Mouse (Mus musculus) kidney, adult 2 months (tissue): Measurements from ENCODE around the gene Gm2000. TPM values are rescaled to one million over a fixed set of nuclear protein-coding genes. Genes with fewer than 3 reads are reported as not detected.
A peak's percentile ranks its signal among the peaks of the same experiment; 100 is the strongest.
"Not testable (repeated sequence)": the region's sequence is repeated elsewhere in the genome, so short reads cannot be mapped to it uniquely, and the experiment has no call there.

Experiments used
- DNase-seq: peaks from one replicate; pipeline ENCODE4 v3.0.0; 2021
- H3K27ac ChIP-seq: fragments of 200-500 bp; 2 replicates; pipeline ENCODE4 v1.5.1; 2012; ENCODE audit warnings: low read depth, low read length, control low read depth, inconsistent platforms; ENCODE audit not compliant: insufficient read depth
- H3K27me3 ChIP-seq: fragments of 200-500 bp; replicated peaks from 2 replicates; pipeline ENCODE4 v1.6.1; 2012; ENCODE audit warnings: mild to moderate bottlenecking, moderate library complexity, low read length, inconsistent platforms; ENCODE audit not compliant: control insufficient read depth, insufficient read depth
- H3K36me3 ChIP-seq: fragments of 200-500 bp; 2 replicates; pipeline ENCODE4 v1.6.1; 2012; ENCODE audit warnings: mild to moderate bottlenecking, moderate library complexity, low read length, inconsistent platforms; ENCODE audit not compliant: control insufficient read depth, insufficient read depth
- H3K4me1 ChIP-seq: fragments of 200-500 bp; 2 replicates; pipeline ENCODE4 v1.6.1; 2011; ENCODE audit warnings: low read length; ENCODE audit not compliant: control insufficient read depth, insufficient read depth
- H3K4me3 ChIP-seq: fragments of 200-500 bp; 2 replicates; pipeline ENCODE4 v1.5.1; 2011; ENCODE audit warnings: mild to moderate bottlenecking, low read depth, low read length, control low read depth; ENCODE audit not compliant: insufficient read depth
- CTCF ChIP-seq: fragments of 200-500 bp; conservative IDR thresholded peaks from 2 replicates; pipeline ENCODE4 v1.5.1; 2011; ENCODE audit warnings: low read depth, mild to moderate bottlenecking, control low read depth, low read length, moderate library complexity, mixed read lengths; ENCODE audit not compliant: insufficient read depth, insufficient read length
- POLR2A ChIP-seq: fragments of 200-500 bp; IDR thresholded peaks from one replicate; pipeline ENCODE4 v1.6.1; 2011; ENCODE audit warnings: low read depth, low read length, control low read depth
- WGBS: fragments of 180-500 bp; shearing (Covaris S2); methylation state at CpG from one replicate; pipeline ENCODE4 v1.1.7; 2018; 5-methylcytosine and 5-hydroxymethylcytosine counted together
- polyA plus RNA-seq: library from polyadenylated mRNA; depleted of rRNA; stranded (reverse); fragments of >200 nt; gene quantifications from 2 replicates; pipeline ENCODE4 v1.2.3, GENCODE M21; 2012

The Gm2000 gene
- polyA plus RNA-seq, 1 experiment = 10.7 TPM

- Histone ChIP-seq H3K4me3 (no peak overlapping the region), H3K27ac (no peak overlapping the region), H3K4me1 (no peaks in the 10 kb centered on the region), H3K36me3 (no peaks in the 10 kb centered on the region), H3K27me3 (no peaks in the 10 kb centered on the region)
- 94% methylated on average over 3 of the region's 3 CpGs for WGBS
- DNase-seq = no peak
- TF ChIP-seq POLR2A = no peak
- no peak for TF ChIP-seq CTCF
These were observed 15.4 kb downstream of the Gm2000 start for GRCm38 (mm10) chr1:156381217-156381616.

- 90% methylated on average over 4 of the region's 4 CpGs for WGBS
These were observed 20.4 kb downstream of the Gm2000 start for GRCm38 (mm10) chr1:156386232-156386631.

DNA sequence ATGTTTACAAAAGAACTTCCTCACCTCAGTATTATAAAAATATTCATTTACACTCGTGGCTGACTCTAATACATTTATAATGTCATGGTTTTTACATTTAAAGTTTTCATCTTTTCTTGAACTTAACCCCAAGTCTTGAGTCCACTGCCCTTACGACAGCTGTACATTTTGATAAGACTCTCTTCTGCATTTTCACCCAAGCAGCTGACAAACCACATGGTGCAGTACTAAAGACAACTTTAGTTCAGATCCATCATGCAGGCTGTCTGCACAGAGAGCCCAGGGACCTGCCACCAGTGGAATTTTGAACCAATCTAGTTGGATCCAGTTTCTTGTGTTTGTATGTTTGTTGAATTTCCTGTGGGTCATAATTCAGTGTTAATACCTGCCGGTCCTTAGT is 21.0 kb downstream of the Gm2000 start:
- Histone ChIP-seq H3K36me3 (no peaks in the 10 kb centered on the region), H3K27me3 (no peaks in the 10 kb centered on the region), H3K4me3 (no peak overlapping the region), H3K4me1 (no peaks in the 10 kb centered on the region), H3K27ac (no peak overlapping the region)
- WGBS = 68% methylated on average over 3 of the region's 3 CpGs
- TF ChIP-seq POLR2A (no peak), CTCF (no peak)
- DNase-seq = no peak

More at GRCm38 (mm10) chr1:156386232-156386631, 20.4 kb downstream of the Gm2000 start:
- no peak for DNase-seq
- H3K36me3 ChIP-seq = no peaks in the 10 kb centered on the region
- no peaks in the 10 kb centered on the region for H3K27me3 ChIP-seq
- no peak overlapping the region for H3K27ac ChIP-seq
- H3K4me1 ChIP-seq = no peaks in the 10 kb centered on the region
- no peak overlapping the region for H3K4me3 ChIP-seq
- TF ChIP-seq CTCF (no peak), POLR2A (no peak)

GRCm38 (mm10) chr1:156393148-156393547 is 27.3 kb downstream of the Gm2000 start:
- TF ChIP-seq POLR2A = no peak
- no peak for TF ChIP-seq CTCF
- WGBS = 84% methylated on average over 4 of the region's 4 CpGs
- H3K4me3 ChIP-seq = no peak overlapping the region
- DNase-seq = no peak
- no peaks in the 10 kb centered on the region for H3K4me1 ChIP-seq
- H3K27me3 ChIP-seq = no peaks in the 10 kb centered on the region
- no peak overlapping the region for H3K27ac ChIP-seq
- H3K36me3 ChIP-seq = no peaks in the 10 kb centered on the region

- H3K36me3 ChIP-seq, H3K27ac ChIP-seq, H3K27me3 ChIP-seq, H3K4me3 ChIP-seq, H3K4me1 ChIP-seq, DNase-seq: not testable (repeated sequence)
- WGBS = 71% methylated on average over 3 of the region's 3 CpGs
These were observed 34.3 kb downstream of the Gm2000 start for GRCm38 (mm10) chr1:156400159-156400558.

GRCm38 (mm10) chr1:156402491-156402890 is 36.7 kb downstream of the Gm2000 start:
- Histone ChIP-seq H3K36me3 (no peaks in the 10 kb centered on the region), H3K4me1 (no peaks in the 10 kb centered on the region), H3K27ac (no peak overlapping the region), H3K27me3 (no peaks in the 10 kb centered on the region), H3K4me3 (no peak overlapping the region)
- 48% methylated on average over 2 of the region's 2 CpGs for WGBS
- peak; percentile 82 for DNase-seq
- TF ChIP-seq CTCF = no peak
- no peak for TF ChIP-seq POLR2A

DNA sequence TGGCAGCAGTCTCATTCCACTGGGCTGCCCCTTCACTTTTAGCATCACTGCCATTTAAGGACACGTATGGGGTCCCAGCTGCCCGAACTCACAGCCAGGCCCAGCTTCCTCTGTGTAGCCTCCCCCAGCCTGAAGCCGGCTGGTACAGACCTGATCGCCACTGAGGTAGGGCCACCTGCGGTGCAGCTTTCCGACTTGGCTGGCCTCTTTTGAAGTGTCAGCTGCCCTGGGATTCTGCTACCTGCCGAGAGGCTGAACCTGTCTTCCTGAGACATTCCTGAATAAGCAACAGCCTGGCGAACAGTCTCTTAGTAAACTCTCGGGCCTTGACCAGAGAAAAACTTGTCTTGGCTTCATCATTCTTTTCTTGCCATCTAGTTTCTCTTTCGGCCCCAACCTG is 37.4 kb downstream of the Gm2000 start:
- no peak for TF ChIP-seq CTCF
- no peak for TF ChIP-seq POLR2A
- no peaks in the 10 kb centered on the region for H3K36me3 ChIP-seq
- no peak for DNase-seq
- H3K4me1 ChIP-seq = no peaks in the 10 kb centered on the region
- no peaks in the 10 kb centered on the region for H3K27me3 ChIP-seq
- WGBS = 77% methylated on average over 10 of the region's 10 CpGs
- no peak overlapping the region for H3K4me3 ChIP-seq
- H3K27ac ChIP-seq = no peak overlapping the region

DNA sequence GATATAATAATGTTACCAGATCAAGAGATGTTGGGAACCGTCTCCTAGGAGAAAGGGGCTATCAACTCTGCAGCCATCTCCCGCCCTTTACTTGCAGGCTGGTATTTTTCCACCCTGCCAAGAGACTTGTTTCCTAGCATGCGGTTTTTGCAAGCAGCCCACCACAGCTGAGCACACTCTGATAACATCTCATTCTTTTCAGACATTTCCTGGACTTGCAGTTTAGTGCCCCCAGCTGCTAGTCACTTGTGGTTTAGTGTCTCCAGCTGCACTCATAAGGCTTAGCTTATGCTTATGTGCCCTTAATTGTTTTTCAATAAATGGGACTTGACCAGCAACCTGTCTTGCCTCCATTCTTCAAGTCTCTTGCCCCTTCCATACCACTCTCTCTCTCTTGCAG is 42.2 kb downstream of the Gm2000 start:
- DNase-seq = no peak
- Histone ChIP-seq H3K27ac (no peak overlapping the region), H3K4me3 (no peak overlapping the region), H3K27me3 (no peaks in the 10 kb centered on the region), H3K4me1 (no peaks in the 10 kb centered on the region), H3K36me3 (no peaks in the 10 kb centered on the region)
- TF ChIP-seq POLR2A = no peak
- WGBS = 63% methylated on average over 3 of the region's 3 CpGs
